Mouse (Mus musculus) lung, embryonic 15.5 days (tissue): ENCODE data around the gene Rtn4rl2. TPM values are rescaled to one million over a fixed set of nuclear protein-coding genes. Genes with fewer than 3 reads are reported as not detected.

Experiments
- ATAC-seq: fragments of 200-750 bp; cut with Nextera tagmentation; 2 replicates; pipeline ENCODE4 v1.8.0; 2017; ENCODE audit warnings: moderate number of reproducible peaks, borderline replicate concordance; ENCODE audit not compliant: low FRiP score, low TSS enrichment; ENCODE audit errors: extremely low read depth
- H3K27ac ChIP-seq: fragments of 300-500 bp; sonication (generic); 2 replicates; pipeline ENCODE4 v1.5.1; 2015; ENCODE audit warnings: moderate library complexity, mild to moderate bottlenecking, inconsistent platforms
- H3K27me3 ChIP-seq: fragments of 300-500 bp; sonication (generic); 2 replicates; pipeline ENCODE4 v1.6.1; 2015; ENCODE audit warnings: inconsistent platforms
- H3K36me3 ChIP-seq: fragments of 300-500 bp; sonication (generic); 2 replicates; pipeline ENCODE4 v1.6.1; 2015; ENCODE audit warnings: inconsistent platforms
- H3K4me1 ChIP-seq: fragments of 300-500 bp; sonication (generic); 2 replicates; pipeline ENCODE4 v1.6.1; 2015; ENCODE audit warnings: inconsistent platforms
- H3K4me2 ChIP-seq: fragments of 300-500 bp; sonication (generic); 2 replicates; pipeline ENCODE4 v1.6.1; 2015; ENCODE audit warnings: inconsistent platforms, mild to moderate bottlenecking, moderate library complexity
- H3K4me3 ChIP-seq: fragments of 300-500 bp; sonication (generic); 2 replicates; pipeline ENCODE4 v1.5.1; 2015; ENCODE audit warnings: mild to moderate bottlenecking, inconsistent platforms
- H3K9ac ChIP-seq: fragments of 300-500 bp; sonication (generic); 2 replicates; pipeline ENCODE4 v1.6.1; 2015; ENCODE audit warnings: inconsistent platforms
- H3K9me3 ChIP-seq: fragments of 300-500 bp; sonication (generic); 2 replicates; pipeline ENCODE4 v1.6.1; 2016; ENCODE audit warnings: inconsistent platforms
- WGBS: fragments of 180-500 bp; shearing (Covaris S2); methylation state at CpG from one replicate; pipeline ENCODE4 v1.1.7; 2015; 5-methylcytosine and 5-hydroxymethylcytosine counted together
- polyA plus RNA-seq: library from polyadenylated mRNA; unstranded; fragments of >200 nt; fragmentation: Nextera tagmentation; extraction: Ambion mirVana; gene quantifications from 2 replicates; pipeline ENCODE4 v1.2.1, GENCODE M21; 2015

The Rtn4rl2 gene
- polyA plus RNA-seq, 1 experiment from 2014 or later, result 0.79 TPM

DNA sequence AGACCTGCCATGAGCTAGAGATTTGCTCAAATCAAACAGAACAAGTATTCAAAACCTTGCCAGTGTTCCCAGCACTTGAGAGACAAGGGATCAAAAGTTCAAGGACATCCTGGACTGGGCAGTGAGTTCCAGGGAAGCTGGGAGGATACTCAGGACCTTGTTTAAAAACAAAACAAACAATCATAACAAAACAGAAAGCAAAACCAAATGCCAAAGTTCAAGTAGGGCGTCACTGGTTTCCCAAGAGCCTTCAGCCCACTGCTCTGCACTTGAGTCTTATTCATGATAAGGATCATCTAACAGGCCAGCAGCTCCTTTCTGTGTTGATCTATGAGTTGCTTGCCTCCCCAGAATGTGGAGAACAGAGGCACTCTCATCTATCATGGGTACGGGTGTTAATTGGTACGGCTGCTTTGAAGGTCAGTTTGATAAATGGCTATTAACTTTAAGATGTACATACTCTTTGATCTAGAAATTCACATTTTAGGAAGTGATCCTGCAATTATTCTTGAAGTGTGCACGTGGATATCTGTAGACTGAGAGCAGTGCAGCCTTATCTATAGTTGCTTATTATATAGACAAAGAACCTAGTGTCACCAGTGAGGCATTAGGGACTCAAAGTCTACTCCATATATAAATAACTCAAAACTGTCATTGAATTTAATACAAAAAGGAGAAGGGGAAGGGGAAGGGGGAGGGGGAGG, 9.1 kb upstream of the Rtn4rl2 start:
- H3K4me2 ChIP-seq, result no peak overlapping the region
- 15% methylated on average over 4 of the region's 4 CpGs for WGBS
- H3K4me3 ChIP-seq, result no peak overlapping the region
- ATAC-seq, result 0 out of 2 replicates have a peak, but pooled peaks have one; percentile 14
- 0 out of 2 replicates have a peak, but pooled peaks cover 3% of the 10 kb centered on the region for H3K27me3 ChIP-seq
- H3K27ac ChIP-seq, result no peak overlapping the region
- no peaks in the 10 kb centered on the region for H3K36me3 ChIP-seq
- H3K4me1 ChIP-seq, result no peaks in the 10 kb centered on the region; the same call in 1 of the 2 replicates
- H3K9me3 ChIP-seq, result no peaks in the 10 kb centered on the region
- no peak overlapping the region for H3K9ac ChIP-seq

DNA sequence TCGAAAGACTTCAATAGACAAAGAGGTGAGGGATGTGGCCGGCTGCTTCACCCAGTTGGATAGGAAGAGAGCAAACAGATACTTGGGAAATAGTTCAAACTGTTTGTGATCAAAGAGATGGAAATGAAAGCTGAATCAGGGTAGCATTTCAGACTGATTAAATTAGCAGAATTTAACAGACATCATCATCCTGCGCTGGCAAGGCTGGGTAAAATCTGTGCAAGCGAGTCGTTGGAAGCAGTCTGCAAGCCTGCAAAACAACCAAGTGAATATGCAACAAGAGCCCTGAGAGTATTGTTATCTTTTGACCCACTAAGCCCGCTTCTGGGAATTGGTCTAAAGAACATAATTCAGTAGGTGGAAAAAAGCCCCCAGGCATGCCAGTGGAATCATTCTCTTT, 6.8 kb upstream of the Rtn4rl2 start:
- H3K4me1 ChIP-seq, result peaks cover 13% of the 10 kb centered on the region
- no peak for ATAC-seq
- peaks cover 14% of the 10 kb centered on the region for H3K27me3 ChIP-seq
- no peak overlapping the region for H3K4me3 ChIP-seq
- no peak overlapping the region for H3K27ac ChIP-seq
- H3K9ac ChIP-seq, result no peak overlapping the region
- H3K36me3 ChIP-seq, result no peaks in the 10 kb centered on the region
- no peak overlapping the region for H3K4me2 ChIP-seq
- 46% methylated on average over 6 of the region's 6 CpGs for WGBS
- H3K9me3 ChIP-seq, result no peaks in the 10 kb centered on the region

DNA sequence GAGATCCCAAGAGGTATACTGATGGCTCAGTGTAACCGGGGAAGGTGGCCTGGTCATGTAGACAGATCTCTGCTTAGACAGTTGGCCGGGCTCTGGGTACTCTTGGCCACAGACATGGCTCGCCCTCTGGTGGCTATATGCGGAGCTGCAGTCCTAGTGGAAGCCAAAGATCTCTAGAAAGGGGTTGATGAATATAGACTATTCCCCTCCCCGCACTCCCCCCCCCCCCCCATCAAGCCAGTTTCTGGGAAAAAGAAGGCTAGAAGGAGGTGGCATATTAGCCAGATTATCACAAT, 3.5 kb upstream of the Rtn4rl2 start:
- no peak overlapping the region for H3K9ac ChIP-seq
- H3K9me3 ChIP-seq, result no peaks in the 10 kb centered on the region
- no peak for ATAC-seq
- peaks cover 47% of the 10 kb centered on the region for H3K27me3 ChIP-seq
- H3K4me1 ChIP-seq, result peaks cover 39% of the 10 kb centered on the region
- H3K27ac ChIP-seq, result no peak overlapping the region
- WGBS, result 3% methylated on average over 5 of the region's 5 CpGs
- 0 out of 2 replicates have a peak overlapping the region, but pooled peaks have one; percentile 1 for H3K4me2 ChIP-seq
- H3K36me3 ChIP-seq, result no peaks in the 10 kb centered on the region
- H3K4me3 ChIP-seq, result no peak overlapping the region

DNA sequence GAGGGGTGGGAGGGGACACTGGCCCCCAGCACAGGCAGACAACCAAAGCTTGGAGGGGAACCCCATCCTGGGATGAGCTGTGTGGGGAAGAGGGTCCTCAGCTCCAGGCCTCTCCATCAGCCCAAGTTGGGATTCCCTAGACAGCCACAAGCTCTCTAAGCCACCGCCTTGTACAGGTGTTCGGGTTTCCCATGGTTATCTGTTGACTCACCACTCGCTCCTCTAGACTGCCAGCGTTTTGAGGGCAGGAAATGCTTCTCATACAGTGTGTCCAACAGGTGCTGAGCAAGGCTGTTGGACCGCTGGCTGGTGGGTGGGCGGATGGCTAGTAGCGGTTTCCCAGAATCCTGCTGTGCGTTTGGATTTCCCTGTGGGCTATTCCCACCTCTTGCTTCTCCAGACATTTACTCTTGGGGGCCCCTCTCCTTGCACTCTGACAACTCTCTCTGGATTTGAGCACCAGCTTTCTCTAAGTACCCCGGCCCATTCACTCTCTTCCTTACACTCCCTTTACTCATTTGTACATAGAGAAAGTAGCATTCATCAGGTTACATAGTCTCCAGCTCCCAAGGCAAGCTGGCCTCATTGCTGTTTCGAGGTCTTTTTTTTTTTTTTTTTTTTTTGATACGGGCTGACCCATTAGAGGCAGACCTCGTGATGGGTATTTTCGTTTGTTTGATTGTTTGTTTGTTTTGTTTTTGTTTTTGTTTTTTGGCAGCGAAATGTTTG, 3.0 kb upstream of the Rtn4rl2 start:
- Histone ChIP-seq H3K9ac (no peak overlapping the region), H3K27me3 (peaks cover 52% of the 10 kb centered on the region), H3K9me3 (no peaks in the 10 kb centered on the region), H3K27ac (no peak overlapping the region), H3K4me3 (peak overlapping the region; percentile 36), H3K4me1 (peaks cover 39% of the 10 kb centered on the region), H3K36me3 (no peaks in the 10 kb centered on the region), H3K4me2 (peak overlapping the region; percentile 79)
- ATAC-seq, result no peak
- 10% methylated on average over 14 of the region's 14 CpGs for WGBS

DNA sequence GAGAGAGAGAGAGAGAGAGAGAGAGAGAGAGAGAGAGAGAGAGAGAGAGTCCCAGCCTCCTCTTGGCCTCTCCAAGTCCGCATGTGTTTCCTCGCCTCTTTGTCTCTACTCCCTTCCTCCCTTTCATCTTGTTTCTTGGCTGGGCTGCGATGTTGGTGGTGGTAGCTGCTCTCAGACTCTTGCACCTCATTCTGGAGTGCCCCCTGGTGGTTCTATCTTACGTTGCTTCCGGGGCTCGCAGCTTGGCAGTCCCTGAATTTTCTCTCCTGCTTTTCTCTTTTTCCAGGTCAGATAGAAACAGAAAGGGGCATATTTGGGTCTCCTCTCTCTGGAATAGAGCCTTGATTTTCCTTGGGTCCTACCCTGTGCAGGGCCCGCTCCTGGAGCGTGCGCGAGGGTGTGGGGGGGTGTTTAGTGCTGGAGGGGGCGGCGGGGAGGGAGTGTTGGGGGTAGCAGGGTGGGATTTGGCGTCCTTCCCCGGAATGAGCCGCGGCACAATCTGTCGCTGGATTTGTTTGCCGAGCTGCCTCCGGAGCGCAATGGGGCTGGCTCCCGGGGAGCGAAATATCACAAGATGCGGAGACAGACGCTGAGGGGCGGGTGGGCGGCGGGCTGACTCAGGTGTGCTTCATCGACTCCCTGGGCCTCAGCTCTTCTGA, 2.3 kb upstream of the Rtn4rl2 start:
- peak overlapping the region; percentile 28 for H3K9ac ChIP-seq
- H3K4me3 ChIP-seq, result peak overlapping the region; percentile 36
- ATAC-seq, result no peak
- peak overlapping the region; percentile 79 for H3K4me2 ChIP-seq
- H3K27me3 ChIP-seq, result peaks cover 59% of the 10 kb centered on the region
- WGBS, result under 1% methylated on average over 26 of the region's 28 CpGs
- no peaks in the 10 kb centered on the region for H3K9me3 ChIP-seq
- no peaks in the 10 kb centered on the region for H3K36me3 ChIP-seq
- peaks cover 40% of the 10 kb centered on the region for H3K4me1 ChIP-seq
- no peak overlapping the region for H3K27ac ChIP-seq

DNA sequence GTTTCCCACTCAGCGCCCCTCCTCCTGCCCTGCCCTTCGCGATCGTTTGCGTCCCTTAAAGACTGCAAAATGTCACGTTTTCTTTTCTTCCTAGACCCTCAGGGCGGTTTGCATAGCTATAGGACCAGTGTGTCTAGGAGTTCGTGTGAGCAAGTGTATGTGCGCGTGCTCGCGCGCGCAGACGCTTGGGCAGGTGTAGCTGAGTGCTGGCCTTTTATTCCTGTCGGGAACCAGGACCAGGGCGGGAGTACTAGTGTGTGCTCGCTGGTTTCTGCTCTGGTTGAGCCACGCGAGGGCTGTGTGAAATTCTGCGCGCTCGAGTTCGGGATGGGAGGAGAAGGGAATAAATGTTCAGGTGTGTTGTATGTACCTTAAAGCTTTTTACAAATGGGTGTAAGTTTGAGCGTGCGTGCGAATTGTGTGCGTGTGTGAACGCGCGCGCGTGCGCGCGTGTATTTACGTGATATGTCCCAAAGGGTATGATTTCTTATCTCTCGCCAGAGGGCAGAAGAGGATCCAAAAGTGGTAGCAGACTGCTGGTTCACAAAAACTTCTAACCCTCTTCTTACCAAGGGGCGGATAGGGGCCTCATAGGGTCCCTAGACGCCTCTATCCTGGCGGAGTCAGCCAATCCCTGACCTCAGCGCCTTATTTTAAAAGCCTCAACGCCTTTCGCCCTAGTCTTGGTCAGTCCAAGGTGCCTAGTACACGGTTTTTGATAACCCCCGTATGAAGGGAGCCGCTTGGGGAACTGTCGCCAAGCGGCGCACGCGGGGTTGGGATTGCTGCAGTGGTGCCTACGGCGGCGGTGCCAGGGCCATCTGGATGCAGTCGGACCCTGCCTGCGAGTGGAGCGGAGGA, 1.1 kb upstream of the Rtn4rl2 start:
- WGBS, result under 1% methylated on average over 58 of the region's 58 CpGs
- 0 out of 2 replicates have a peak overlapping the region, but pooled peaks have one; percentile 24 for H3K9ac ChIP-seq

GRCm38 (mm10) chr2:84886821-84887281, 341 bp upstream of the Rtn4rl2 start:
- no peaks in the 10 kb centered on the region for H3K36me3 ChIP-seq
- peak; percentile 7 for ATAC-seq
- H3K9ac ChIP-seq, result peak overlapping the region; percentile 36
- no peak overlapping the region for H3K27ac ChIP-seq
- peak overlapping the region; percentile 58 for H3K4me3 ChIP-seq
- peaks cover 55% of the 10 kb centered on the region for H3K4me1 ChIP-seq
- no peaks in the 10 kb centered on the region for H3K9me3 ChIP-seq
- 1% methylated on average over 31 of the region's 39 CpGs for WGBS
- peak overlapping the region; percentile 84 for H3K4me2 ChIP-seq
- H3K27me3 ChIP-seq, result peaks cover 79% of the 10 kb centered on the region

More for the DNA sequence above, 1.1 kb upstream of the Rtn4rl2 start:
- Histone ChIP-seq H3K4me2 (peak overlapping the region; percentile 84), H3K36me3 (no peaks in the 10 kb centered on the region), H3K27me3 (peaks cover 71% of the 10 kb centered on the region), H3K27ac (no peak overlapping the region), H3K9me3 (no peaks in the 10 kb centered on the region), H3K4me1 (peaks cover 51% of the 10 kb centered on the region), H3K4me3 (peak overlapping the region; percentile 58)
- peak; percentile 4; the same call in 1 of the 2 replicates for ATAC-seq

DNA sequence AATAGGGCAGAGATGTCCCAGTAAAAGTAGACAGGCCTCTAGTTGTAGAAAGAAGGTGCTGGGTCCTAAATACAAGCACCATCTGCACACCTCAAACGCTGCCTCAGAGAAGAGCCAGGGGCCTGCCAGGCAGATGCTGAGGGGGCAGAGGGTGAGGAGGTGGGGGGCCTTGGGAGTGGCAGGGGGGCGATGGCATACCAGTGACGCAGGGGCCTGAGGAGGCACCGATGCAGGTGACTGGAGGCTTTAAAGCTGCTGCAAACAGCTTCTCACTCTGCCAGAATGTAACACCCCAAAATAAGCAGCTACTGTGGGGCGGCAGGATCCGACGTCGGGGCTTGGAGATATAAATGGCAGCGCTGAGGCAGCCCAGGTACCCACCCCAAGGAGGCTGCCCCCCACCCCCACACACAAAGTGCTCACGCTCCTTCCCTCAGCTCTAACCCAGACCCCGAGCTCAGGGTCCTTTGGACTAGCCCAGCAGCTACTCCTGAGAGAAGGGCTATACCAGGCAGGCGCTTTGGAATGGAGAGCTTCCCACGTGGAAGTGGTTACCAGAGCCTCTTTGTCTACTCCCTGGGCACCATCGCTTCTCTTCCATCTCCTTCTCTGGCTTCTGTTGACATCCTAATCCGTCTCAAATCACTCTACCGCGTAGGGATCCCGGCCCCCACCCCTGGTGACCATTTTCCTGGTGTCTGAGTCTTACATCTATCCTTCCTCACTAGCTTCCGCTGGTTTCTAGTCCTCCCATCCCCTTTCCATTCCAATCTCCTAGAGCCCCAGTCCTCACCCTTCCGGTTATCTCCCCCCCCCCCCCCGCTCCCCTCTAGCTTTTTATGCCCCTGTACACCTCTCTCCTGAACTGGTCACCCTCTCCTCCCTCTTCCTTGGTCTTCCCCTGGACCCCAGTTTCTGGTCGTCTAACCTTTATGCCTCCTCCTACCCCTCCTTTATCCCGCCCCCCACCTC, 1.1 kb downstream of the Rtn4rl2 start:
- no peak overlapping the region for H3K27ac ChIP-seq
- peaks cover 89% of the 10 kb centered on the region for H3K27me3 ChIP-seq
- peak overlapping the region; percentile 58; the same call in 1 of the 2 replicates for H3K4me3 ChIP-seq
- 14% methylated on average over 21 of the region's 23 CpGs for WGBS
- H3K9me3 ChIP-seq, result no peaks in the 10 kb centered on the region
- H3K4me2 ChIP-seq, result peak overlapping the region; percentile 84; the same call in 1 of the 2 replicates
- peaks cover 55% of the 10 kb centered on the region for H3K4me1 ChIP-seq
- H3K36me3 ChIP-seq, result no peaks in the 10 kb centered on the region
- no peak for ATAC-seq
- H3K9ac ChIP-seq, result no peak overlapping the region

DNA sequence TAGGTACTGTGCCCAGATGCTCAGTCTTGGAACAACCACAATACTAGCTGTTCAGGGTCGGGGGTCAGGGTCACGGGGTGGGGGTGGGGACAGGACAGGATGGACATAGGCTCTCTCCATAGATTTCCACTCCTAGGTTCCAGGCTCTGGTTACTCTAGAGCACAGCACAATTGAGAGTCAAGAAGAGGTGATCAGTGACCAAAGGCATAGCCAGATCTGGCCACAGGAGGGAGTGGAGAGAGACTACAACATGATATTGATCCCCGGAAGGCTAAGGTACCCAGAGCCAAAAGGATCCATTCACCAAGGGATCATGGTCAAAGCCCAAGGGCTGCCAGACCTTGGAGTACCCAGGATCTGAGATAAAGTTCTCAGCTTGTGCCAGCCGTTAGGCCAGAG, 1.9 kb downstream of the Rtn4rl2 start:
- Histone ChIP-seq H3K27me3 (peaks cover 92% of the 10 kb centered on the region), H3K9ac (no peak overlapping the region), H3K4me2 (no peak overlapping the region), H3K4me1 (peaks cover 52% of the 10 kb centered on the region), H3K9me3 (no peaks in the 10 kb centered on the region), H3K4me3 (no peak overlapping the region), H3K27ac (no peak overlapping the region), H3K36me3 (no peaks in the 10 kb centered on the region)
- ATAC-seq, result no peak
- 39% methylated on average over 4 of the region's 4 CpGs for WGBS

DNA sequence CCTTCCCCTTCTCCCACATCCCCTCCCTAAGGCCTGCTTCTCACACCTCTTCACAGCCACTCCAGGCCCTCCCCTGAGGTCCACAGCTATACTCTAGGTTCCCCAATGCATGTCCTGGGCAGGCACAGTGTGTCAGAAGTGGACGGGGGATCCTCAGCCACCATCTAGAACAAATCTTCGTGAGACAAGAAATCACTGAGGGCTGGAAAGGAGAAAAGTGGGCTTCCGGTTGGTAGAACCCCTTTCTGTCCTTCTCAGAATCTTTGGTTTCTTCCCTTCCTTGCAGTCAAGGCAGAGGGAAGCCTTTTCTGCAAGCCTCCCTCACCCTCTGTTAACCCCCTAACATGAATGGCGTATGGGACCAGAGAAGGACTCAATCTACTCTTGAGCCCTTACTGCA, 2.6 kb downstream of the Rtn4rl2 start:
- peaks cover 46% of the 10 kb centered on the region for H3K4me1 ChIP-seq
- 66% methylated on average over 4 of the region's 4 CpGs for WGBS
- no peak overlapping the region for H3K4me2 ChIP-seq
- H3K9me3 ChIP-seq, result no peaks in the 10 kb centered on the region
- H3K9ac ChIP-seq, result no peak overlapping the region
- ATAC-seq, result no peak
- peaks cover 86% of the 10 kb centered on the region for H3K27me3 ChIP-seq
- H3K4me3 ChIP-seq, result no peak overlapping the region
- no peaks in the 10 kb centered on the region for H3K36me3 ChIP-seq
- no peak overlapping the region for H3K27ac ChIP-seq
